Mouse (Mus musculus): ENCODE results near the gene Ddx27. TPM values are rescaled to one million over a fixed set of nuclear protein-coding genes. Genes with fewer than 3 reads are reported as not detected.
A peak's percentile ranks its signal among the peaks of the same experiment; 100 is the strongest.

Ddx27 gene
- polyA plus RNA-seq, 1 experiment from 2014 or later, result 59.4 TPM

DNA sequence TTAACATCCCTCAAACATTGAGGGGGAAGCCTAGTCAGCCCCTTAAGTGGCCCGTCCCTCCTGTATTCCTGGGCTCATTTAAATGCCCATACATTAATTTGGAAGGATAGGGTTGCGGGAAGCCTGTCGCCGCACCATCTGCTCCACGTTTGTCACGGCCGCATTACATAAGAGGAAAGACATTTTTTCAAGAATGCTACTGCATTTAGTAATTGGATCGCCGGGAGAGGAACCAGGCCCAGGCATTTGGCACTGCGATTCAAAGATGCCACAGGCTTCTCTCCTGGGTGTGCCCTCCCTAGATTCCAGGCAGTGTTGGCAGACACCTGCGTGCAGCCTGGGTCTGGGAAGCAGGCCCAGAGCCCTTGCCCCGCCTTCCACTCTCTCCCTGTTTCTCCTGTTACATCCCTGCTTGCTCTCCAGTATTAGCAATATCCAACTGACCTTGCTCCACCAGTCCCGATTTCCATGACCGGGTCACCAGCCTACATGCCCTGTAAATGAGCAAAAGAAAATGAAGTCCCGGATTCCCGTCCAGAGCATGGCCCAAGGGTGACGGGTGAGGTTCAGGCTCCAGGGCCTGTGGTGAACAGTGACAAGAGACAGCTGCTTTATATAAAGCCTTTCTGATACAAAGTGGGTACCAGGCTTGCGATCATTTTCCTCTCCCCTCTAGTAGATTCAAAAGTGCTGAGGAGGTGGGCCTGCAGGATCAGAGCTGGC lies 64.7 kb downstream of the Ddx27 start:
- no peak overlapping the region for H3K4me2 ChIP-seq
- H3K36me3 ChIP-seq, result no peaks in the 10 kb centered on the region
- H3K27ac ChIP-seq, result 0 out of 2 replicates have a peak overlapping the region, but pooled peaks have one; percentile 18
- no peaks in the 10 kb centered on the region for H3K9me3 ChIP-seq (replicated peaks)
- no peaks in the 10 kb centered on the region for H3K27me3 ChIP-seq
- ATAC-seq (replicated peaks; ENCODE audit: low FRiP score), result no peak
- WGBS, result 34% methylated on average over 18 of the region's 18 CpGs
- H3K9ac ChIP-seq, result no peak overlapping the region
- peaks cover 32% of the 10 kb centered on the region for H3K4me1 ChIP-seq
- no peak overlapping the region for H3K4me3 ChIP-seq (replicated peaks)

DNA sequence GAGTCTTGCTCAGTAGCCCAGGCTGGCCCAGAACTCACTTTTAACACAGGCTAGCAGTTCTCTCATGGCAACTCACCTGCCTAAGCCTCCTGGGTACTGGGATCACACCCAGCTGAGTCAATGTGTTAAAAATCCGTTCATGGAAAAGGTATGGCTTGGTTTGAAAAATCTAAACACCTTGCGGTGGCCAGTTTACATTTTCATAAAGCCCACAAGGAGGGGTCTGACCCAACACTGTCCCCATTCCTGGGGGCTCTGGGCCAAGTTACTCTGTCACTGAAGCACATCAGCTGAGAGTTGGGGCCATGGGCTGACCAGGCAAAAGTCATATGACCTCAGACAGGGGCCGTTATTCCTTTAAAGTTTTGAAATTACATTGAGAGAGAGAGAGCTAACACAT lies 65.4 kb downstream of the Ddx27 start:
- no peak overlapping the region for H3K9ac ChIP-seq
- no peaks in the 10 kb centered on the region for H3K9me3 ChIP-seq (replicated peaks)
- H3K4me1 ChIP-seq, result peaks cover 32% of the 10 kb centered on the region
- ATAC-seq (replicated peaks; ENCODE audit: low FRiP score), result no peak
- H3K4me3 ChIP-seq (replicated peaks), result no peak overlapping the region
- 76% methylated on average over 3 of the region's 3 CpGs for WGBS
- H3K27me3 ChIP-seq, result no peaks in the 10 kb centered on the region
- no peaks in the 10 kb centered on the region for H3K36me3 ChIP-seq
- no peak overlapping the region for H3K27ac ChIP-seq
- H3K4me2 ChIP-seq, result no peak overlapping the region

DNA sequence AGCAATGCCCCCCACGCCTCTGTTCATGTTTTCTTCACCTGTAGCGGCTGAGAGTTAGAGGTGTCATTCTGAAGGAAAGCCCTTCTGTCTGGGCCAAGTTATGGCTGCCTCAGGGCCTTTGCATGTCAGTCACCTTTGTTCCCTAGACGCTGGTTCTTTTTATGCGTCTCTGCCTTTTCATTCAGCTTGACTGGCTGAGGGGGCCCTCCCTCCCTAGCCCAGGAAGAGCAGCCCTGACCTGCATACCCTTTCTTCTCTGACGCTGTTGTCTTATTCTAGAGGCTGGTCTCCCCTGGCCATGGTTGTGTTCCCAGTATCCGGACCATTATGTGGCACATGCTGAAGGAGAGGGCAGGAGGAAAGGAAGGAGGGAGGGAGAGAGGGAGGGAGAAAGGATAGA lies 66.1 kb downstream of the Ddx27 start:
- no peak for ATAC-seq (replicated peaks; ENCODE audit: low FRiP score)
- Histone ChIP-seq H3K4me3 (replicated peaks) (no peak overlapping the region), H3K36me3 (no peaks in the 10 kb centered on the region), H3K27ac (no peak overlapping the region), H3K9ac (no peak overlapping the region), H3K4me1 (peaks cover 34% of the 10 kb centered on the region), H3K27me3 (no peaks in the 10 kb centered on the region), H3K4me2 (no peak overlapping the region), H3K9me3 (replicated peaks) (no peaks in the 10 kb centered on the region)
- 52% methylated on average over 6 of the region's 6 CpGs for WGBS

DNA sequence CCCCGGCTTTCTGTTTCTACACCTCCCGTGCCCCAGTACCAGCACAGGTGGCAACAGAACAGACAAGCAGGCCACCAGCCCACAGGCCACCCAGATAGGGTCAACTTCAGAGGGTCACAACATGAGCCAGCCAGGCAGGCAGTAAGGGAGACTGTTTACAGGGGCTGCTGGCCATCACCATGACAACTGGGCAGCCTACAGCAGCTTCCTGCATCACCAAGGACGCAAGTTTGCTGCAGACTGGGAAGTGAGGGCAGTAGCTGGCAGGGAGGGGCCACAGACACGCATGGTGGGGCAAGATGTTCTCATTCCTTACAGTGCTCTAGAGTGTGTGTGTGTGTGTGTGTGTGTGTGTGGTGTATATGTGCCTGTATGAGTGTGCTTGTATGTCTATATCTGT lies 66.6 kb downstream of the Ddx27 start:
- peak; percentile 50; the same call in 1 of the 2 replicates for ATAC-seq (replicated peaks; ENCODE audit: low FRiP score)
- no peaks in the 10 kb centered on the region for H3K27me3 ChIP-seq
- no peak overlapping the region for H3K4me3 ChIP-seq (replicated peaks)
- WGBS, result 13% methylated on average over 4 of the region's 4 CpGs
- no peaks in the 10 kb centered on the region for H3K9me3 ChIP-seq (replicated peaks)
- H3K4me2 ChIP-seq, result no peak overlapping the region
- H3K9ac ChIP-seq, result no peak overlapping the region
- peaks cover 37% of the 10 kb centered on the region for H3K4me1 ChIP-seq
- H3K27ac ChIP-seq, result no peak overlapping the region
- no peaks in the 10 kb centered on the region for H3K36me3 ChIP-seq

Other genes starting within 250 kb of the Ddx27 start
- gene Trp53rkb, start 222.7 kb upstream of the Ddx27 start, polyA plus RNA-seq (2015; fragmentation: Nextera tagmentation; extraction: Ambion mirVana), result 8.3 and 8.5 TPM in 2 replicates
- gene Arfgef2, start 209.6 kb upstream of the Ddx27 start, polyA plus RNA-seq (2015; fragmentation: Nextera tagmentation; extraction: Ambion mirVana), result 4.3 and 4.4 TPM in 2 replicates
- 136 and 138 TPM in 2 replicates for gene Cse1l, start 109.2 kb upstream of the Ddx27 start, polyA plus RNA-seq (2015; fragmentation: Nextera tagmentation; extraction: Ambion mirVana)
- gene Stau1, start 18.9 kb upstream of the Ddx27 start, polyA plus RNA-seq (2015; fragmentation: Nextera tagmentation; extraction: Ambion mirVana), result 86.4 and 88.7 TPM in 2 replicates
- gene Znfx1, start 47.8 kb downstream of the Ddx27 start, polyA plus RNA-seq (2015; fragmentation: Nextera tagmentation; extraction: Ambion mirVana), result 9.5 and 10.2 TPM in 2 replicates
- gene Kcnb1, start 175.0 kb downstream of the Ddx27 start, polyA plus RNA-seq (2015; fragmentation: Nextera tagmentation; extraction: Ambion mirVana), result 0.95 and 1.9 TPM in 2 replicates
- gene Ptgis, start 225.4 kb downstream of the Ddx27 start, polyA plus RNA-seq (2015; fragmentation: Nextera tagmentation; extraction: Ambion mirVana), result 18.7 and 21.1 TPM in 2 replicates

All from kidney, embryonic 15.5 days (tissue).